Mouse (Mus musculus) liver, adult (tissue): ENCODE results near the gene Eri3.

ENCODE experiments used
- GATA4 ChIP-seq: IDR thresholded peaks from 2 replicates; pipeline ENCODE4 v1.6.1; 2014; ENCODE audit warnings: mild to moderate bottlenecking, low read length; ENCODE audit not compliant: insufficient replicate concordance

Eri3 gene

DNA sequence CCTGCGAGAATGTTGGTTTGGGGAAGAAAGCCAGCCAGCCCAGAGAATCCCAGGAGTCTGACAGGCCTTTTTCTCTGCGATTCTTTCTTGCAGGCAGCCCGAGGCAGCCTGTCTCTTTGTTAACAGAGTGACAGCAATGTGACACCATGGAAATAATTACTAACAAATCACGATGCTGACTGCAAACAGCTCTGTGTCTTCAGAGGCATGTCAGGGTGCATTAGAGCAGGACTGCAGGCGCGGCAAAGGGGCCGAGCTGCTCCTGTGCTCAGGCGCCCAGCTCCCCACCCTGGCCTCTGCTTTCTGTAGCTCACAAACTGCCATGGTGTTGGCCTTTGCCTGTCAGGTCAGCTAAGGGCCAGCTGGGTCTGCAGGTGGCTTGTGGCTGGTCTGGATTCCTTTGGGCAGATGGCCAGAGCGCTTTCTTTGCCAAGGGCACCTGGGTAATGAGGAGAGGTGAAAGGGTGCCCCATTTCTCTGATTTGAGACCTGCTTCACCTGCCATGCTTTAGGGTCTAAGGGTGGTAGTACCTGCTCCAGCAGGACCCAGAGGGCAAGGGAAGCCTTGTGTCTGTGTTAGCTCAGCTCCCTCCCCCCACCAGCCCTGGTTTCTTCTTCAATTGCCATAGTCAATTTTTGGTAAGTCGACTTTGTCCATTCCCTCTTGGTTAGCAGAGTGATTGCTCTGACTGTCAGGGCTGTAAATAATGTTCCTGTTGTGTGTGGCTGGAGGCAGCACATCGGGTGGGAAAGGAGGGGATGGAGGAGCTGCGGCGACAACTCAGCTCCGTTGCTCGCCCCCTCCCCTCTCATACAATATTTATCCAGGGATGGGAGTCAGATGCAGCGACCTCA is 55.2 kb downstream of the Eri3 start:
- TF ChIP-seq GATA4, result no peak

DNA sequence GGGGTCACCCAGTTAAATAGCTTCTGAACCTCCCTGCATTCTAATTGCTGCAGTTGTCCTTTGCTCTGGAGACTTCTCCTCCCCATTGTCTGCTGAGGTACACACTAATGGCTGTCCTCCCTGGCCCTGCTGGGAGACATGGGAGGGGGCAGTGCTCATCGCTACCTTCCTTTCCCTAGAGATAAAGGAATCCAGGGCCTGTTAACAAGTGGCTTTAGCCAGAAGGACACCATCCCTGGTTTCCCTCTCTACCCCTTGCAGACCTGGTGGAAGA is 55.7 kb downstream of the Eri3 start:
- no peak for TF ChIP-seq GATA4

DNA sequence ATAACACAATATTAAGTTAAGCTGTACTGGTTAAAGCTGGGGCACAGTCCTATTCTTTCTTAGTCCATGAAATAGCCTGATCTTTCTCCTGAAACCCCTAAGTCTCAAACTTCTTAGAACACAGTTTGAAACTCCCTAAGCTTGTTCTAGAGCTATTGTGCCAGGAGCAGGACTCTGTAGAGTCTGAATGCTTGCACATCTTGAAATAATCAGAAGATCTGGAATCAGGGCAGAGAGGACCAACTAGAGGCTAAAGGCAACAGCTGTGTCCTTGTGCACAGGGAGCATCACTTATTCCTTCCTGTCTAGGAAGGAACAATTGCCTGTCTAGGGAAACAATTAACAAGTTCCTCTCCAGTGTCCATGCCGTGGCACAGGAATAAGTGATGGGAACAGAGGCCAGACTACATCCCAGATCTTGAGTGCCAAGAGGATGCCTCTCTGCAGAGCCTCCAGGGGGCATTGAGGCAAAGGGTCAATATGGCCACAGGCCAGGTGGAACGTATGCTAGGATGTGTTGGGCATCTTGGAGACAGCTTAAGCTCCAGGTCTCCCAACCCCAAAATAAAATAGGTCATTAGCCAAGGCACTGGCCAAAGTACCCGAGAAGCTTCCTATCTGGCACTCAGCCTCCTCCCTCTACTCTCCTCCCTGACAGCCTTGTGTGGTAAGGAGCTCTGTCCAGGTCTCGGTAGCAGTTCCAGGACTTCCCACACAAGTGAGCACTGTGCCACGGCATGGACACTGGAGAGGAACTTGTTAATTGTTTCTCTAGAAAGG is 56.9 kb downstream of the Eri3 start:
- no peak for TF ChIP-seq GATA4

DNA sequence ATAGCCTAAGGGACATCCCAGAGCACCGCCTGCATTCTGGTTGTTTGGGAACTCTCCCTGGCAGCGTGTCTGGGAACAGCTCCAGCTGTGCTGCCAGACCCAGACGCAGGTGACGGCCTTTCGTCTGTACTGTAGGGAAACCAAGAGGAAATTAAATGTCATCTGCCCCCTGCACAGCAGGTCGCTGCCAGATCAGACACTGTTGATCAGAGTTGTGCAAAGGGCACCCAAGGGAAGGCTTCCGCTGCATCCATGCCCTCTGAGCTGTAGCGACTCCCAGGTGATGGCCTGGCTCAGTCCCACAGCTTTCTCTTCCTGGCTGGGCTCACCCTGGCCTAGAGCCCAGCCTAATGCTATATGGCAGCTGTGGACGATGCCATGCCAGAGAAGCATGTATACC is 58.1 kb downstream of the Eri3 start:
- no peak for TF ChIP-seq GATA4

DNA sequence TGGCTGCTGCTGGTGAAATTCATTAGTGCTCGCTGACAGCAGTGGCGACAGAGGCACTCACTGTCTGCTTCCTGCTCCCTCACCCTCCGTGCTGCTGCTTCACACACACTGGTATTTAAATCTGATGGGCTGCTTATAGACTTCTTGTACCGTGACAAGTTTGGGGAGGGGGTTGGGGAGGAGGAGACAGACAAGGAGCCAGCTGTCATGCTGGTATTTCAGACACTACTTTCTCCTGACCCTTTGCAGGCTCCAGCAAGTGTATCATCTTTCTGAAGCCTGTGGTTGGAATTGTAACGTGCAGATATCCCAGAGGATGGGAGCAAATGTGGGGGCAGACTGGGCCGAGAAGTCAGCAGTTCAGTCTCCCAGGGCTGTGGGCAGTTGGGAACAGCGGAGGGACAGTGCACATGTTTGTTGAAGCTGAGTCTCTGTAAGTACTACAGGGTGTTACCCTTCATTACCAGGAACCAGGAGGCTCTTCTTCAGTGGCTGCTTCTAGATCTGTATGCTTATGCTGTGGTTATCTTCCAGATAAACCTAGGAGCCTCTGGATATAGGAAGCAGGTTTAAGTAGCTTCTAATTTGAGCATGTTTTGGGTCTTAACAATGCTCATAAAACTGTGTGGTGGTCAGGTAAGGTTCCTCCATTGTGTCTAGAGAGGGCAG is 59.3 kb downstream of the Eri3 start:
- no peak for TF ChIP-seq GATA4

DNA sequence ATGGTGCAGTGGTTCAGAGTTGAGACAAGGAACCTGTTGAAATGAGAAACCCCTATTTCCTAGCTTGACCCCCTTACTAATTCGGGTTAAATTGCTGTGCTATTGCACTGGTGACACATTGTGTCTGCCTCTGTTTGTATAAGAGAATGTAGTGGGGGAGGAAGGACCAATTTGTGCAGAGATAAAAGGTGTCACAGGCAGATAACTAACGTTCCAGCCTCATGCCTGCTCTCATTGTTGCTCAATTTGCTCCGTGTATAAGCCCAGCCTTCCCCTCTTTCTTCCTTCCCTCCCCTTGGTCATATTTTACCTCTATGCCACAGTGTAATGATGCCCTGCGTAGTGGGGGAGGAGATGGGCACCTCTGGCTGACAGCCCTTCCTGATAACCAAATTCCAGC is 61.2 kb downstream of the Eri3 start:
- no peak for TF ChIP-seq GATA4

DNA sequence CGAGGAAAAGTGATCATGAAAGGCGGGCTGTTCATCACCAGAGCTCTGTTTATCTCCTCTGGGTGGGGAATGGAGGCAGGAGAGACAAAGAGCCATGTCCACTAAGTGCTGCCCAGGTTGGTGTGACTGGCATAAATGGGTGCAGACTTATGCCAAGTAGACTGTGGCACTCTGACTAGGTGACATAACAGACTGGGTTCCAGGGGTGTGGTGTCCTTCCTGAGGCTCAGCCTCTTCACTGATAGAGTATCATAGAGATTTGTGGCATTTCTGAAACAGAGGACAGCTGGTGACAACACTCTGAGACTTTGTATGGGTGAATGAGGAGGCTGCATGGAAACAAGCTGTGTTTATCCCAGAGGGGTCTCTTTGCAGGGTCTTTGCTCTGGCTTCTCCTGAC is 61.6 kb downstream of the Eri3 start:
- TF ChIP-seq GATA4, result no peak

DNA sequence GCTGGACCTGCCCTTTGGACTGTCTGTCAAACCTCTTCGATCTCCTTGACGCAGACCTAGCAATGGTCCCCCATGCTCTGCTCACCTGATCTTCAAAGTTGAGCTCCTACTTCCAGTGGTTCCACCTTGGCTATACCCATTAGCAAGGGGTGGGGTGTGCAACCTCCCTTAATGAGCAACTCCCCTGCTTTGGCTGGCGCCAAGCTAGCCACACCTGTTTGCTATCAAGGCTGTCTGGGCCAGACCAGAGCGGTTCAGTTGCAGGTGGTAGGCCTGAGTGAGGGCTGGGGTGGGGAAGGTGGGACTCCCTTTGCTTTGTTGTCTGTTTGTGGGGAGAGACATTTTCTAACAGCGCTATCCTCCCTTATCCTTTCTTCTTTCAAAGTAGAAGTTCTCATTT is 62.5 kb downstream of the Eri3 start:
- TF ChIP-seq GATA4, result no peak

DNA sequence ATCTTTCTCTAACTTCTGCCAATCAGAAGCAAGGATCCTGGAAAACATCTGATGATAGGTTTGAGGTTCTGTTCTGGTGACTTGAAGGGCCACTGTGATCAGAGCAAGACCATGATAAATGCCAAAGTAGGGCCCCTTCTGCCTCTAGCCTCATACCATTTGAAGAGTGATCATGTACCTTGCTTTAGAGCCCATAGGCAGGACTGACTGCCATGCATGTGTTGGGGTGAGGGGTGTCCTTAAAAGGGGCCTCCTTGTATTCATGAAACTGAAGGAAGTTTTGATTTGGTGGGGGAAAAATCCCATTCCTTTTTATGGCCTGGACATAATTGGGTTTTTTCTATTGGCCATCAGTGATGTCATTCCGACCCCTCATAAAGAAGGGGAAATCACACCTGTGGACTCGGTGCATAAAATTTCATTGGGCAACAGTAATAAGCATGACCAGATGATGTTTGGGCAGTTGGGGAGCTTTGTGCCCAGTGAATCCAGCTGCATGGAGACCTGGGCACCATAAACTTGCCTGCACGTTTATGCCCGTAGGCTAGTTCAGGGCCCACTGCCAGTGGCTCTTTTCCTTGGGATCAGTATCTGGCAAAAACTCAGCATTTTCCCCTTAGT is 63.1 kb downstream of the Eri3 start:
- no peak for TF ChIP-seq GATA4

DNA sequence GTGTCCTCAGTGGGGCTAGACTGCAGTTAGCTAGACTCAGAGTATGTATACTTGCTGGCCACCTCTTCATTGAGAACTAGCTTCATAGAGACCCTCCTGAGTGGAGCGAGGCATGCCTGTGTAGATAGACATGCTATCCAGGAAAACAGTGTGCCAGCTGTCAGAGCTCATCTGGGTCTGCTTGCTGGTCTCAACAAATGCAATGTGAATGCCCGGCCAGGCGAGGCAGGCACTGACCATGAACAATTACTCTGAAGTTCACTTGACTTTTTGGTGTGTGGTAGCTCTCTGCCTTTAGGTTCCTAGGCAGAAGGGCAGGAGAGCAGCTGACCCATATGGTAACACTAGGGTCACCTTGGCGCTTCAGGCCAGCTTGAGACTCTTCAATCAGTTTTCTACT is 66.4 kb downstream of the Eri3 start:
- no peak for TF ChIP-seq GATA4

DNA sequence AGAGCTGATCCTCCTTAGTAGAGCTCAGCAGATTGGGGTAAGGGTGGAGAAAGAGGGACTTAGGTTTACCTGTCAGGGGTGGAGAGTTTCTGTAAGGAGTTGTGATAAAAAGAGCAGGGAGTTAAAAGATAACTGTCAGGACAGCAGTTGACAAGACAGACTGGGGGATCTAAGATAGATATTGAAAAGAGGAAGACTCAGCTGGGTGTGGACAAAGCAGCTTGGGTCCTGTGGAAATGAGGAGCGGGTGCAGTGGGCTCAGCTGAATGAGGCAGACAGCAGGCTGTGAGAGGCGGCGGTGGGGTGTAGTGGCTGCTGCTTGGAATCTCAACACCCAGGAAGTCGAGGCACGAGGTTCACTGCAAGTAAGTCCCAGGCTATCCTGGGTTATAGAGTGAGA is 72.1 kb downstream of the Eri3 start:
- no peak for TF ChIP-seq GATA4

DNA sequence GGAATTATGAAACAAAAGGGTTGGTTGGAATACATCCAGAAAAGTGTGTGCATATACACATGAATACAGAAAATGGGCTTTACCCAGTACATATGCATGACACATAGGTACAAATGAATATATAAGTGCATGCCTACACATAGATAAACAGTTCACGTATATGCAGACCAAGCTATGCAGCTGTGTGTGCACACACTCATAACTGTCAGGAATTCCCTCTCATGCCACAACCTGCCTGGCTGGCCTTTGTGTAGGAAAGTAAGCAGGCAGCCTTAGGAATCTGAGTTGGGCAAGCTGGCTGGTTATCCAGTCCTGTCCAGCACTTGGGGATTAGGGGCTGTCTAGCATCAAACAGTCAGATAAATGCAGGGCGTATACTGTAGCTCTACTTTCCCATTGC is 72.9 kb downstream of the Eri3 start:
- no peak for TF ChIP-seq GATA4

DNA sequence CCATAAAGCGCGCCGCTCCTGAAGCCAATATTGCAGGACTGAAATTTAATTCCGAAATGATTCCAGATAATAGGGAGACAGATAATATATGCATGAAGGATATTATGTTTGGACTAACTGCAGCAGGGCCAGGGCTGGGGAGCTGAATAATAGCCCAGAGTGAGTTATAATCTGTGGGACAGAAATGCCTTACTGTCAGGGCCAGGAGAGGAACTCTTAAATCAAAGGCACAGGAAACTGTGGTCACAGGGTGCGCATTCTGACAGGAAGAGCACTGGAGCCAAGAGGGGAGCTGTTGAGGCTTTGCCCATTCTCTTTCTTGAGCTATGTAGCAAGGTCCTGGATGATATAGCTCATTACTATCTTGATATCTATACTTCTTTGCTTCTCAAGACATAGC is 74.5 kb downstream of the Eri3 start:
- no peak for TF ChIP-seq GATA4

DNA sequence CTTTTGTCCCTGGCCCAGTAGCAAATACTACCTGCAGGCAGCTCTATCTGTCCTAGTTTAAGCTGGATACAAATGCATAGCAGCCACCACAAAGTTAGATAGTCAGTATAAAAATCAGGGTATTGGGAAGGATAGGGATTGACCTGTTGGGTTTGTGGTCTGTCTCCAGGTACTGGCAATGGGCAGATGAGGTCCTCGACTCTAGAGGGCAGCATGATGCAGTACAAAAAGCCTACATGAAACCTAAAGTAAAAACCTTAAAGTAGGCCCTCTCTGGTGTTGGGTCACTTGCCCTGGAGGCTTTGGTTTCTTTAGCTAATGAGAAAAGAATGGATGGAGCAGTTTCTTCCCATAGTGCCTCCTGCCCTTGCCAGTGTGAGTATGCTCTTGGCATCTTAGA is 78.3 kb downstream of the Eri3 start:
- no peak for TF ChIP-seq GATA4

DNA sequence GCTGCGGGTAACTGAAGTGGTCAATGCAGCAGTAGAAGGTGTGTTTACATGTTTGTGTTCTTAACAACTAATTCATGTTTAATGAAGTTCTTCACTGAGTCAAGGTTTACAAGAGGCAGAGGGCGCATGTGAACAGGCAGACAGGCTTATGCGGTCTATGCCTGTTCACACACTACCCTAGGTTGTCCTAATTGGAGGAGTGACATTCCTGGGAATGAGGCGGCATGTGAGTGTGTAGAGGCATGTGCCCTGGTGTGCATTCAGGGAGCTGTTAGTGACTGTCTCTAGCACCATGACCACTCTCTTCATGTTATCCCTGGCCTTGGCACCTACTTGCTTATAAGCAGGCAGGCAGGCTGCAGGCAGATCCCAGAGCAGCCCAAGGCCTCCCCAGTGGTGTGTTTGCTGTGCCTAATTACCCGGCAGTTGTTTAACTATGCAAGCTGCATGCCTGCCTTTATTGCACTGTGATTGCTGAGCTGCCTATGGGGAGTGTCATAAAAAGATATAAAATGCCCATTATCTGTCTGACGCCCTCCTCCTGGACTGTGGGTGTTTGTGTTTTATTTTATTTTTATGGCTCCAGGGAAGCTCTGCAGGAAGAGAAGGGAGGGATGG is 80.0 kb downstream of the Eri3 start:
- TF ChIP-seq GATA4, result no peak
